Comparison of ENCODE assay signal across 8 mouse cellular contexts in genomic region chr7:79792635-79793421, GRCm38 (mm10). TPM values are rescaled to one million over a fixed set of nuclear protein-coding genes. Genes with fewer than 3 reads are reported as not detected.
DNase-seq lines count a peak whose midpoint lies in the region; ATAC-seq and TF ChIP-seq lines count a peak whose summit lies in the region.

No protein-coding gene starts in this region.

- no peak overlapping the region for H3K27ac ChIP-seq in cerebellum, adult 2 months (ENCODE audit: insufficient read depth, low read length)
- no peak overlapping the region for H3K27ac ChIP-seq in thymus, adult 2 months (ENCODE audit: control insufficient read depth, insufficient read depth, low read length)
- H3K27ac ChIP-seq in heart, embryonic 11.5 days (ENCODE audit: low read depth, low read length), result no peak overlapping the region
- peak overlapping the region; percentile 61 for H3K27ac ChIP-seq in testis, adult 2 months (ENCODE audit: control insufficient read depth, insufficient read depth, low read depth, low read length)

- 2% methylated on average over 80 of the region's 80 CpGs for WGBS in cerebellum, adult 2 months
- 6% methylated on average over 80 of the region's 80 CpGs for WGBS in thymus, adult 2 months
- 1% methylated on average over 76 of the region's 80 CpGs for WGBS in heart, embryonic 11.5 days (ENCODE audit: insufficient replicate concordance)

- peak overlapping the region; percentile 82 for H3K4me2 ChIP-seq in heart, embryonic 11.5 days

- peak overlapping the region; percentile 56; the same call in 1 of the 2 replicates for H3K9ac ChIP-seq in heart, embryonic 11.5 days (ENCODE audit: low read depth, low read length)

- peak; percentile 9 to 20 for DNase-seq in cerebellum, adult 2 months
- no peak for DNase-seq in cerebellum, adult 9-10 months
- DNase-seq in thymus, adult 2 months, result peak; percentile 38
- no peak for DNase-seq in thymus, adult 18-20 months
- peak; percentile 58 for DNase-seq in kidney, postnatal 10 days

- peak; percentile 36 for ATAC-seq in heart, embryonic 11.5 days (replicated peaks; ENCODE audit: insufficient number of reproducible peaks, low FRiP score, low TSS enrichment)
- peak; percentile 43 for ATAC-seq in megakaryocyte progenitor cell, adult 5-6 weeks (replicated peaks; ENCODE audit: poor library complexity)

- peaks cover 2% of the 10 kb centered on the region; the same call in 1 of the 2 replicates for H3K27me3 ChIP-seq in cerebellum, adult 2 months (ENCODE audit: control insufficient read depth, insufficient read depth, low read length)
- peaks cover 10% of the 10 kb centered on the region; the same call in 1 of the 2 replicates for H3K27me3 ChIP-seq in thymus, adult 2 months (ENCODE audit: control insufficient read depth, insufficient read depth, low read length)
- H3K27me3 ChIP-seq in heart, embryonic 11.5 days (ENCODE audit: control insufficient read depth, insufficient read depth, low read length), result peaks cover 54% of the 10 kb centered on the region
- H3K27me3 ChIP-seq in testis, adult 2 months (ENCODE audit: control insufficient read depth, insufficient read depth, low read length), result no peaks in the 10 kb centered on the region

- peak; percentile 22; the same call in 1 of the 2 replicates for TF ChIP-seq CTCF in cerebellum, adult 2 months (IDR thresholded peaks at IDR 0.05; ENCODE audit: borderline replicate concordance, insufficient read depth, low read depth, low read length)
- TF ChIP-seq CTCF in thymus, adult 2 months (IDR thresholded peaks at IDR 0.05; ENCODE audit: borderline replicate concordance, control insufficient read depth, extremely low read depth, insufficient read depth, low read length, poor library complexity), result peak; percentile 69; the same call in 1 of the 2 replicates
- peak; percentile 82; the same call in 1 of the 2 replicates for TF ChIP-seq CTCF in testis, adult 2 months (IDR thresholded peaks at IDR 0.05; ENCODE audit: control insufficient read depth, insufficient read depth, insufficient replicate concordance, low read depth, low read length)

- H3K4me1 ChIP-seq in cerebellum, adult 2 months (ENCODE audit: control insufficient read depth, insufficient read depth, low read length), result peaks cover 5% of the 10 kb centered on the region; the same call in 1 of the 2 replicates
- no peaks in the 10 kb centered on the region; the same call in 1 of the 2 replicates for H3K4me1 ChIP-seq in thymus, adult 2 months (replicated peaks; ENCODE audit: control insufficient read depth, insufficient read depth, low read length)
- H3K4me1 ChIP-seq in heart, embryonic 11.5 days (ENCODE audit: control insufficient read depth, insufficient read depth, low read length), result peaks cover 15% of the 10 kb centered on the region
- peaks cover 18% of the 10 kb centered on the region for H3K4me1 ChIP-seq in testis, adult 2 months (ENCODE audit: control insufficient read depth, insufficient read depth, low read length)

- no peaks in the 10 kb centered on the region for H3K36me3 ChIP-seq in thymus, adult 2 months (ENCODE audit: control insufficient read depth, insufficient read depth, low read length)
- no peaks in the 10 kb centered on the region for H3K36me3 ChIP-seq in heart, embryonic 11.5 days (ENCODE audit: control insufficient read depth, insufficient read depth, low read length)
- no peaks in the 10 kb centered on the region for H3K36me3 ChIP-seq in testis, adult 2 months (ENCODE audit: control insufficient read depth, insufficient read depth, low read length)

- H3K4me3 ChIP-seq in cerebellum, adult 2 months (replicated peaks; ENCODE audit: insufficient read depth, low read depth, low read length), result no peak overlapping the region
- peak overlapping the region; percentile 5 for H3K4me3 ChIP-seq in thymus, adult 2 months (ENCODE audit: control insufficient read depth, insufficient read depth, low read length)
- H3K4me3 ChIP-seq in heart, embryonic 11.5 days (ENCODE audit: low read depth, low read length), result peak overlapping the region; percentile 49
- peak overlapping the region; percentile 91 for H3K4me3 ChIP-seq in testis, adult 2 months (ENCODE audit: control insufficient read depth, low read depth, low read length)

- no peak for TF ChIP-seq POLR2A in cerebellum, adult 2 months (IDR thresholded peaks at IDR 0.05; ENCODE audit: borderline replicate concordance, insufficient read depth, low read length)
- TF ChIP-seq POLR2A in thymus, adult 2 months (IDR thresholded peaks at IDR 0.05; ENCODE audit: control insufficient read depth, extremely low read depth, insufficient read depth, low read length, poor library complexity), result no peak
- peak; percentile 67 for TF ChIP-seq POLR2A in testis, adult 2 months (IDR thresholded peaks at IDR 0.05; ENCODE audit: control insufficient read depth, low read depth, low read length)

- no peaks in the 10 kb centered on the region for H3K9me3 ChIP-seq in heart, embryonic 11.5 days (replicated peaks; ENCODE audit: control insufficient read depth, low read length)

RNA-seq across cellular contexts. Expression of gene Mesp1, which starts 0.8 kb away (rescaled TPM):
- not detected in 2 replicates for polyA plus RNA-seq in cerebellum, adult 2 months (2012; rRNA removed)
- 0.45 and 0.62 TPM in 2 replicates for polyA plus RNA-seq in thymus, adult 2 months (2012; rRNA removed)
- polyA plus RNA-seq in heart, embryonic 11.5 days (2014; fragmentation: Nextera tagmentation; extraction: Ambion mirVana), result 0.17 TPM in 1 of 2 replicates, not detected in the other
- not detected in 2 replicates for total RNA-seq in megakaryocyte progenitor cell, adult 5-6 weeks (2015)
- total RNA-seq in megakaryocyte progenitor cell, adult 5-6 weeks (2017), result not detected in 2 replicates
- 101 and 134 TPM in 2 replicates for polyA plus RNA-seq in testis, adult 2 months (2012; rRNA removed)

RNA-seq across cellular contexts. Expression of gene Mesp2, which starts 17.7 kb away (rescaled TPM):
- 0.15 and 0.17 TPM in 2 replicates for polyA plus RNA-seq in cerebellum, adult 2 months (2012; rRNA removed)
- 0.41 and 0.47 TPM in 2 replicates for polyA plus RNA-seq in thymus, adult 2 months (2012; rRNA removed)
- polyA plus RNA-seq in heart, embryonic 11.5 days (2014; fragmentation: Nextera tagmentation; extraction: Ambion mirVana), result 0.48 and 0.67 TPM in 2 replicates
- 0.10 TPM in 1 of 2 replicates, not detected in the other for total RNA-seq in megakaryocyte progenitor cell, adult 5-6 weeks (2015)
- 0.27 TPM in 1 of 2 replicates, not detected in the other for total RNA-seq in megakaryocyte progenitor cell, adult 5-6 weeks (2017)
- polyA plus RNA-seq in testis, adult 2 months (2012; rRNA removed), result 6.4 and 7.0 TPM in 2 replicates

RNA-seq across cellular contexts. Expression of gene Wdr93, which starts 49.9 kb away (rescaled TPM):
- 0.23 and 0.27 TPM in 2 replicates for polyA plus RNA-seq in cerebellum, adult 2 months (2012; rRNA removed)
- 0.22 and 0.24 TPM in 2 replicates for polyA plus RNA-seq in thymus, adult 2 months (2012; rRNA removed)
- 6.2 and 6.6 TPM in 2 replicates for polyA plus RNA-seq in heart, embryonic 11.5 days (2014; fragmentation: Nextera tagmentation; extraction: Ambion mirVana)
- not detected in 2 replicates for total RNA-seq in megakaryocyte progenitor cell, adult 5-6 weeks (2015)
- not detected in 2 replicates for total RNA-seq in megakaryocyte progenitor cell, adult 5-6 weeks (2017)
- polyA plus RNA-seq in testis, adult 2 months (2012; rRNA removed), result 34.4 and 36.9 TPM in 2 replicates

RNA-seq across cellular contexts. Expression of gene Pex11a, which starts 49.9 kb away (rescaled TPM):
- 9.1 and 10.5 TPM in 2 replicates for polyA plus RNA-seq in cerebellum, adult 2 months (2012; rRNA removed)
- polyA plus RNA-seq in thymus, adult 2 months (2012; rRNA removed), result 5.0 and 8.1 TPM in 2 replicates
- polyA plus RNA-seq in heart, embryonic 11.5 days (2014; fragmentation: Nextera tagmentation; extraction: Ambion mirVana), result 7.0 and 7.6 TPM in 2 replicates
- total RNA-seq in megakaryocyte progenitor cell, adult 5-6 weeks (2015), result 1.7 TPM in 2 replicates
- 1.7 and 2.4 TPM in 2 replicates for total RNA-seq in megakaryocyte progenitor cell, adult 5-6 weeks (2017)
- 35.3 and 37.8 TPM in 2 replicates for polyA plus RNA-seq in testis, adult 2 months (2012; rRNA removed)

Comparison
In these comparisons a context has a peak if more than half of its experiments do, and no peak if none do; other contexts are left out.
1. DNase-seq: peak in cerebellum, adult 2 months (2 of 2), thymus, adult 2 months (single experiment) and kidney, postnatal 10 days (single experiment); none in cerebellum, adult 9-10 months (single experiment) and thymus, adult 18-20 months (0 of 2).
2. CTCF ChIP-seq: peak in every context shown above with its lines; median percentile 82 in testis, adult 2 months; 69 in thymus, adult 2 months; 22 in cerebellum, adult 2 months.
3. RNA of gene Mesp1, which starts 0.8 kb away (polyA plus RNA-seq): 101 to 134 TPM in testis, adult 2 months; 0.45 to 0.62 TPM in thymus, adult 2 months, 0.17 TPM in heart, embryonic 11.5 days and not detected in cerebellum, adult 2 months; every median in the first group is over 10 times any median in the second.